Mouse (Mus musculus): ENCODE results near the gene Helz. TPM values are rescaled to one million over a fixed set of nuclear protein-coding genes. Genes with fewer than 3 reads are reported as not detected.
A peak's percentile ranks its signal among the peaks of the same experiment; 100 is the strongest.

The Helz gene
- polyA plus RNA-seq, 1 experiment, result 17.1 TPM

GRCm38 (mm10) chr11:107592575-107592974, 44.8 kb downstream of the Helz start:
- TF ChIP-seq POLR2A (IDR thresholded peaks at IDR 0.05; ENCODE audit: extremely low read depth, insufficient read depth, low read length) (no peak), CTCF (IDR thresholded peaks at IDR 0.05; ENCODE audit: extremely low read depth, insufficient read depth, low read length) (no peak)
- Histone ChIP-seq H3K4me1 (ENCODE audit: control insufficient read depth, insufficient read depth, low read length) (no peaks in the 10 kb centered on the region), H3K4me3 (ENCODE audit: insufficient read depth, low read length) (no peak overlapping the region), H3K27ac (ENCODE audit: insufficient read depth, low read length) (no peak overlapping the region)

GRCm38 (mm10) chr11:107597381-107597780, 49.7 kb downstream of the Helz start:
- Histone ChIP-seq H3K4me3 (ENCODE audit: insufficient read depth, low read length) (no peak overlapping the region), H3K4me1 (ENCODE audit: control insufficient read depth, insufficient read depth, low read length) (no peaks in the 10 kb centered on the region), H3K27ac (ENCODE audit: insufficient read depth, low read length) (no peak overlapping the region)
- TF ChIP-seq CTCF (IDR thresholded peaks at IDR 0.05; ENCODE audit: extremely low read depth, insufficient read depth, low read length), result no peak
- no peak for TF ChIP-seq POLR2A (IDR thresholded peaks at IDR 0.05; ENCODE audit: extremely low read depth, insufficient read depth, low read length)

GRCm38 (mm10) chr11:107605694-107606093, 58.0 kb downstream of the Helz start:
- TF ChIP-seq POLR2A (IDR thresholded peaks at IDR 0.05; ENCODE audit: extremely low read depth, insufficient read depth, low read length) (no peak), CTCF (IDR thresholded peaks at IDR 0.05; ENCODE audit: extremely low read depth, insufficient read depth, low read length) (no peak)
- H3K27ac ChIP-seq (ENCODE audit: insufficient read depth, low read length), result no peak overlapping the region
- no peaks in the 10 kb centered on the region for H3K4me1 ChIP-seq (ENCODE audit: control insufficient read depth, insufficient read depth, low read length)
- no peak overlapping the region for H3K4me3 ChIP-seq (ENCODE audit: insufficient read depth, low read length)

GRCm38 (mm10) chr11:107613906-107614305, 66.2 kb downstream of the Helz start:
- TF ChIP-seq CTCF (IDR thresholded peaks at IDR 0.05; ENCODE audit: extremely low read depth, insufficient read depth, low read length), result no peak
- no peak for TF ChIP-seq POLR2A (IDR thresholded peaks at IDR 0.05; ENCODE audit: extremely low read depth, insufficient read depth, low read length)
- no peak overlapping the region for H3K27ac ChIP-seq (ENCODE audit: insufficient read depth, low read length)
- H3K4me3 ChIP-seq (ENCODE audit: insufficient read depth, low read length), result no peak overlapping the region
- 0 out of 2 replicates have a peak, but pooled peaks cover 1% of the 10 kb centered on the region for H3K4me1 ChIP-seq (ENCODE audit: control insufficient read depth, insufficient read depth, low read length)

- no peak for TF ChIP-seq CTCF (IDR thresholded peaks at IDR 0.05; ENCODE audit: extremely low read depth, insufficient read depth, low read length)
- no peak for TF ChIP-seq POLR2A (IDR thresholded peaks at IDR 0.05; ENCODE audit: extremely low read depth, insufficient read depth, low read length)
- H3K4me1 ChIP-seq (ENCODE audit: control insufficient read depth, insufficient read depth, low read length), result 0 out of 2 replicates have a peak, but pooled peaks cover 1% of the 10 kb centered on the region
- H3K4me3 ChIP-seq (ENCODE audit: insufficient read depth, low read length), result no peak overlapping the region
- no peak overlapping the region for H3K27ac ChIP-seq (ENCODE audit: insufficient read depth, low read length)
These were observed 68.0 kb downstream of the Helz start for GRCm38 (mm10) chr11:107615696-107616095.

- Histone ChIP-seq H3K4me1 (ENCODE audit: control insufficient read depth, insufficient read depth, low read length) (0 out of 2 replicates have a peak, but pooled peaks cover 1% of the 10 kb centered on the region), H3K4me3 (ENCODE audit: insufficient read depth, low read length) (no peak overlapping the region), H3K27ac (ENCODE audit: insufficient read depth, low read length) (no peak overlapping the region)
- TF ChIP-seq POLR2A (IDR thresholded peaks at IDR 0.05; ENCODE audit: extremely low read depth, insufficient read depth, low read length), result no peak
- TF ChIP-seq CTCF (IDR thresholded peaks at IDR 0.05; ENCODE audit: extremely low read depth, insufficient read depth, low read length), result no peak
These were observed 70.2 kb downstream of the Helz start for GRCm38 (mm10) chr11:107617976-107618375.

- Histone ChIP-seq H3K27ac (ENCODE audit: insufficient read depth, low read length) (no peak overlapping the region), H3K4me3 (ENCODE audit: insufficient read depth, low read length) (no peak overlapping the region), H3K4me1 (ENCODE audit: control insufficient read depth, insufficient read depth, low read length) (no peaks in the 10 kb centered on the region)
- TF ChIP-seq POLR2A (IDR thresholded peaks at IDR 0.05; ENCODE audit: extremely low read depth, insufficient read depth, low read length), result no peak
- TF ChIP-seq CTCF (IDR thresholded peaks at IDR 0.05; ENCODE audit: extremely low read depth, insufficient read depth, low read length), result no peak
These were observed 76.9 kb downstream of the Helz start for GRCm38 (mm10) chr11:107624661-107625060.

- no peak for TF ChIP-seq CTCF (IDR thresholded peaks at IDR 0.05; ENCODE audit: extremely low read depth, insufficient read depth, low read length)
- TF ChIP-seq POLR2A (IDR thresholded peaks at IDR 0.05; ENCODE audit: extremely low read depth, insufficient read depth, low read length), result no peak
- Histone ChIP-seq H3K27ac (ENCODE audit: insufficient read depth, low read length) (no peak overlapping the region), H3K4me1 (ENCODE audit: control insufficient read depth, insufficient read depth, low read length) (no peaks in the 10 kb centered on the region), H3K4me3 (ENCODE audit: insufficient read depth, low read length) (no peak overlapping the region)
These were observed 78.0 kb downstream of the Helz start for GRCm38 (mm10) chr11:107625746-107626145.

- no peak overlapping the region for H3K27ac ChIP-seq (ENCODE audit: insufficient read depth, low read length)
- TF ChIP-seq POLR2A (IDR thresholded peaks at IDR 0.05; ENCODE audit: extremely low read depth, insufficient read depth, low read length) (no peak), CTCF (IDR thresholded peaks at IDR 0.05; ENCODE audit: extremely low read depth, insufficient read depth, low read length) (peak; percentile 91)
- no peak overlapping the region for H3K4me3 ChIP-seq (ENCODE audit: insufficient read depth, low read length)
- H3K4me1 ChIP-seq (ENCODE audit: control insufficient read depth, insufficient read depth, low read length), result no peaks in the 10 kb centered on the region
These were observed 81.8 kb downstream of the Helz start for GRCm38 (mm10) chr11:107629504-107629903.

GRCm38 (mm10) chr11:107629951-107630350, 82.2 kb downstream of the Helz start:
- H3K27ac ChIP-seq (ENCODE audit: insufficient read depth, low read length), result no peak overlapping the region
- no peak for TF ChIP-seq CTCF (IDR thresholded peaks at IDR 0.05; ENCODE audit: extremely low read depth, insufficient read depth, low read length)
- TF ChIP-seq POLR2A (IDR thresholded peaks at IDR 0.05; ENCODE audit: extremely low read depth, insufficient read depth, low read length), result no peak
- no peaks in the 10 kb centered on the region for H3K4me1 ChIP-seq (ENCODE audit: control insufficient read depth, insufficient read depth, low read length)
- H3K4me3 ChIP-seq (ENCODE audit: insufficient read depth, low read length), result no peak overlapping the region

Data from cortical plate, adult 2 months (tissue).